Mouse (Mus musculus) kidney, embryonic 15.5 days (tissue): ENCODE results near the gene Cntnap1. TPM values are rescaled to one million over a fixed set of nuclear protein-coding genes. Genes with fewer than 3 reads are reported as not detected.

Experiments used
- ATAC-seq: fragments of 200-750 bp; cut with Nextera tagmentation; replicated peaks from 2 replicates; pipeline ENCODE4 v1.8.0; 2017; ENCODE audit warnings: moderate TSS enrichment; ENCODE audit not compliant: low FRiP score
- H3K27ac ChIP-seq: fragments of 300-500 bp; sonication (generic); 2 replicates; pipeline ENCODE4 v1.5.1; 2015; ENCODE audit warnings: mild to moderate bottlenecking, inconsistent platforms
- H3K27me3 ChIP-seq: fragments of 300-500 bp; sonication (generic); 2 replicates; pipeline ENCODE4 v1.6.1; 2015; ENCODE audit warnings: inconsistent platforms
- H3K36me3 ChIP-seq: fragments of 300-500 bp; sonication (generic); 2 replicates; pipeline ENCODE4 v1.6.1; 2015; ENCODE audit warnings: inconsistent platforms
- H3K4me1 ChIP-seq: fragments of 300-500 bp; sonication (generic); 2 replicates; pipeline ENCODE4 v1.6.1; 2015; ENCODE audit warnings: inconsistent platforms
- H3K4me2 ChIP-seq: fragments of 300-500 bp; sonication (generic); 2 replicates; pipeline ENCODE4 v1.6.1; 2015; ENCODE audit warnings: moderate library complexity, mild to moderate bottlenecking, inconsistent platforms
- H3K4me3 ChIP-seq: fragments of 300-500 bp; sonication (generic); replicated peaks from 2 replicates; pipeline ENCODE4 v1.5.1; 2015; ENCODE audit warnings: mild to moderate bottlenecking, inconsistent platforms
- H3K9ac ChIP-seq: fragments of 300-500 bp; sonication (generic); 2 replicates; pipeline ENCODE4 v1.6.1; 2015; ENCODE audit warnings: mild to moderate bottlenecking, inconsistent platforms
- H3K9me3 ChIP-seq: fragments of 300-500 bp; sonication (generic); replicated peaks from 2 replicates; pipeline ENCODE4 v1.6.1; 2016; ENCODE audit warnings: inconsistent platforms
- WGBS: fragments of 180-500 bp; shearing (Covaris S2); methylation state at CpG from one replicate; pipeline ENCODE4 v1.1.7; 2015; ENCODE audit warnings: mixed read lengths; 5-methylcytosine and 5-hydroxymethylcytosine counted together
- polyA plus RNA-seq: library from polyadenylated mRNA; unstranded; fragments of >200 nt; fragmentation: Nextera tagmentation; extraction: Ambion mirVana; gene quantifications from 2 replicates; pipeline ENCODE4 v1.2.1, GENCODE M21; 2015

The Cntnap1 gene
- polyA plus RNA-seq, 1 experiment from 2014 or later = 2.0 TPM

DNA sequence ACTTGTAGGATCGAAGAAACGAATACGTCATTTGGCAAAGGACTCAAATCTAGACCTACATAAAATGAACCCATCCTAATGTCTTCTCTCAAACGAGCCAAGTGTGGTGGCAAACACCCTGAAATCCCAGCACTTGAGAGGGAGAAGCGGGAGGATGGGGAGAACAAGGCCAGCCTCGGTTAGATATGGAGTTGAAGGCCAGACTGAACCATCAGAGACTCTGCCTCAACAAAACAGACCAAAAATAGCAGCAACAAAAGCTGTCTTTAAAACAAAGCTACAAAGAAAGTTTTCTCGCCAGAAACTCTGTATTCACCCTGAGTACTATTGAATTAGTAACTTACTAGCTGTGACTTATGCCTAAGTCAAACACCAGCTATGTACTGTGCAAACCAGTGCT lies 33.3 kb upstream of the Cntnap1 start:
- Histone ChIP-seq H3K4me1 (peaks cover 31% of the 10 kb centered on the region), H3K9ac (no peak overlapping the region), H3K27ac (peak overlapping the region; percentile 10; the same call in 1 of the 2 replicates), H3K4me2 (no peak overlapping the region), H3K27me3 (0 out of 2 replicates have a peak, but pooled peaks cover 2% of the 10 kb centered on the region), H3K4me3 (no peak overlapping the region), H3K9me3 (no peaks in the 10 kb centered on the region), H3K36me3 (no peaks in the 10 kb centered on the region)
- WGBS = 81% methylated on average over 7 of the region's 7 CpGs
- ATAC-seq = no peak

GRCm38 (mm10) chr11:101138536-101139181 lies 31.7 kb upstream of the Cntnap1 start:
- Histone ChIP-seq H3K27me3 (0 out of 2 replicates have a peak, but pooled peaks cover 2% of the 10 kb centered on the region), H3K4me1 (peaks cover 34% of the 10 kb centered on the region), H3K4me2 (peak overlapping the region; percentile 58), H3K27ac (peak overlapping the region; percentile 71), H3K9ac (0 out of 2 replicates have a peak overlapping the region, but pooled peaks have one; percentile 21), H3K9me3 (no peaks in the 10 kb centered on the region), H3K4me3 (peak overlapping the region; percentile 25), H3K36me3 (no peaks in the 10 kb centered on the region)
- ATAC-seq = peak; percentile 67
- WGBS = 12% methylated on average over 15 of the region's 15 CpGs

- Histone ChIP-seq H3K4me3 (peak overlapping the region; percentile 26), H3K4me2 (peak overlapping the region; percentile 59), H3K27me3 (0 out of 2 replicates have a peak, but pooled peaks cover 2% of the 10 kb centered on the region), H3K27ac (0 out of 2 replicates have a peak overlapping the region, but pooled peaks have one; percentile 37), H3K4me1 (peaks cover 35% of the 10 kb centered on the region), H3K9me3 (no peaks in the 10 kb centered on the region), H3K36me3 (no peaks in the 10 kb centered on the region), H3K9ac (0 out of 2 replicates have a peak overlapping the region, but pooled peaks have one; percentile 11)
- WGBS = 38% methylated on average over 27 of the region's 27 CpGs
- no peak for ATAC-seq
Measured at GRCm38 (mm10) chr11:101140164-101140819, 30.0 kb upstream of the Cntnap1 start.

DNA sequence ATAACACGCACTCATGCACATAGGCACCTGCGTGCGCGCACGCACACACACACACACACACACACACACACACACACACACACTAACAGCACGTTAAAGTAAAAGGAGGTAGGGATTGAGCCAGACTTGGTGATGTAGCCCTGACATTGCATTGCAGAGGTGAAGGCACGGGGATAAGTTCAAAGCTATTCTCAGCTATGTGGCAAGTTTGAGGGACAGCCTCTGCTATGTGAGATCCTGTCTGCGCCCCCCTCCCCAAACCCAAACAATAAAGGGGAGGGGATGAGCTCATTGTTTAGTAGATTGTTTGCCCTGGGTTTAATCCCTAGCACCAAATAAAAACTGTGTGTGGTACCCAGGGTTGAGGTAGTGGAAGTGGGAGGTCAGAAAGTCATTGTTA lies 29.2 kb upstream of the Cntnap1 start:
- no peaks in the 10 kb centered on the region for H3K36me3 ChIP-seq
- no peak overlapping the region for H3K9ac ChIP-seq
- H3K27me3 ChIP-seq = 0 out of 2 replicates have a peak, but pooled peaks cover 2% of the 10 kb centered on the region
- H3K4me1 ChIP-seq = peaks cover 35% of the 10 kb centered on the region
- H3K9me3 ChIP-seq = no peaks in the 10 kb centered on the region
- 85% methylated on average over 8 of the region's 8 CpGs for WGBS
- no peak overlapping the region for H3K4me3 ChIP-seq
- no peak overlapping the region for H3K4me2 ChIP-seq
- no peak for ATAC-seq
- H3K27ac ChIP-seq = no peak overlapping the region

DNA sequence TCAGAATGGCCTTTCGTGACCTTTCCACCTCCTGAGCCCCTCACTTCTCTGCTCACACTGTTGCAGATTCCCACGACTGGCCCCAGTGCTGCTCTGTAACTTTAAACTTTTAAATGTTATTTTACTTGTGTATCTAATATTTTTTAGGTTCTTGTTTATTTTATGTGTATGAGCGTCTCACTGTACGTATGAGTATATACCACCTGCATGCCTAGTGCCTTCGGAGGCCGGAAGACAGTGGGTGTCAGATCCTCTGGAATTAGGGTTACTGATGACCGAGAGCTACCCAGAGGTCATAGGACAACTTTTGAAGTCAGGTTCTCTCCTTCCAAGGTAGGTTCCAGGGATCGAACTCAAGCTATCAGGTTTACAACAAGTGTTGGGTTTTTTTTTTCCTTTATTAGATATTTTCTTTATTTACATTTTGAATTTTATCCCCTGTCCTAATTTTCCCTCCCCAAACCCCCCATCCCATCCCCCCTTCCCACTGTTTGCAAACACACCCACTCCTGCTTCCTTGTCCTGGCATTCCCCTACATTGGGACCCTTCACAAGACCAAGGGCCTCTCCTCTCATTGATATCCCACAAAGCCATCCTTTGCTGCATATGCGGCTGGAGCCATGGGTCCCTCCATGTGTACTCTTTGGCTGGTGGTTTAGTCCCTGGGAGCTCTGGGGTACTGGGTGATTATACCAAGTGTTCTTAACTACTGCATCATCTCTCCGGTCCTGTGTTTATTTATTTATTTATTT lies 27.9 kb upstream of the Cntnap1 start:
- no peak for ATAC-seq
- no peak overlapping the region for H3K4me2 ChIP-seq
- peaks cover 35% of the 10 kb centered on the region for H3K4me1 ChIP-seq
- no peaks in the 10 kb centered on the region for H3K36me3 ChIP-seq
- no peak overlapping the region for H3K4me3 ChIP-seq
- 0 out of 2 replicates have a peak, but pooled peaks cover 2% of the 10 kb centered on the region for H3K27me3 ChIP-seq
- no peak overlapping the region for H3K9ac ChIP-seq
- no peak overlapping the region for H3K27ac ChIP-seq
- H3K9me3 ChIP-seq = no peaks in the 10 kb centered on the region
- 85% methylated on average over 10 of the region's 10 CpGs for WGBS

GRCm38 (mm10) chr11:101143338-101144225 lies 26.7 kb upstream of the Cntnap1 start:
- 19% methylated on average over 18 of the region's 19 CpGs for WGBS
- Histone ChIP-seq H3K27me3 (0 out of 2 replicates have a peak, but pooled peaks cover 2% of the 10 kb centered on the region), H3K4me1 (peaks cover 39% of the 10 kb centered on the region), H3K9me3 (no peaks in the 10 kb centered on the region), H3K36me3 (no peaks in the 10 kb centered on the region), H3K27ac (peak overlapping the region; percentile 68), H3K4me3 (peak overlapping the region; percentile 37), H3K9ac (peak overlapping the region; percentile 16; the same call in 1 of the 2 replicates), H3K4me2 (peak overlapping the region; percentile 67)
- 0 out of 2 replicates have a peak, but pooled peaks have one; percentile 61 for ATAC-seq

- no peaks in the 10 kb centered on the region for H3K9me3 ChIP-seq
- 28% methylated on average over 10 of the region's 10 CpGs for WGBS
- H3K27me3 ChIP-seq = no peaks in the 10 kb centered on the region
- no peak overlapping the region for H3K9ac ChIP-seq
- peaks cover 28% of the 10 kb centered on the region for H3K4me1 ChIP-seq
- no peak overlapping the region for H3K27ac ChIP-seq
- H3K4me2 ChIP-seq = no peak overlapping the region
- H3K4me3 ChIP-seq = no peak overlapping the region
- no peaks in the 10 kb centered on the region for H3K36me3 ChIP-seq
- no peak for ATAC-seq
Measured at GRCm38 (mm10) chr11:101146377-101146776, 23.9 kb upstream of the Cntnap1 start.

GRCm38 (mm10) chr11:101148751-101149150 lies 21.6 kb upstream of the Cntnap1 start:
- no peaks in the 10 kb centered on the region for H3K36me3 ChIP-seq
- 0 out of 2 replicates have a peak, but pooled peaks have one; percentile 36 for ATAC-seq
- no peak overlapping the region for H3K4me3 ChIP-seq
- no peaks in the 10 kb centered on the region for H3K9me3 ChIP-seq
- WGBS = 49% methylated on average over 10 of the region's 10 CpGs
- no peaks in the 10 kb centered on the region for H3K27me3 ChIP-seq
- 0 out of 2 replicates have a peak overlapping the region, but pooled peaks have one; percentile 2 for H3K4me2 ChIP-seq
- H3K27ac ChIP-seq = peak overlapping the region; percentile 87
- H3K9ac ChIP-seq = no peak overlapping the region
- peaks cover 24% of the 10 kb centered on the region for H3K4me1 ChIP-seq

DNA sequence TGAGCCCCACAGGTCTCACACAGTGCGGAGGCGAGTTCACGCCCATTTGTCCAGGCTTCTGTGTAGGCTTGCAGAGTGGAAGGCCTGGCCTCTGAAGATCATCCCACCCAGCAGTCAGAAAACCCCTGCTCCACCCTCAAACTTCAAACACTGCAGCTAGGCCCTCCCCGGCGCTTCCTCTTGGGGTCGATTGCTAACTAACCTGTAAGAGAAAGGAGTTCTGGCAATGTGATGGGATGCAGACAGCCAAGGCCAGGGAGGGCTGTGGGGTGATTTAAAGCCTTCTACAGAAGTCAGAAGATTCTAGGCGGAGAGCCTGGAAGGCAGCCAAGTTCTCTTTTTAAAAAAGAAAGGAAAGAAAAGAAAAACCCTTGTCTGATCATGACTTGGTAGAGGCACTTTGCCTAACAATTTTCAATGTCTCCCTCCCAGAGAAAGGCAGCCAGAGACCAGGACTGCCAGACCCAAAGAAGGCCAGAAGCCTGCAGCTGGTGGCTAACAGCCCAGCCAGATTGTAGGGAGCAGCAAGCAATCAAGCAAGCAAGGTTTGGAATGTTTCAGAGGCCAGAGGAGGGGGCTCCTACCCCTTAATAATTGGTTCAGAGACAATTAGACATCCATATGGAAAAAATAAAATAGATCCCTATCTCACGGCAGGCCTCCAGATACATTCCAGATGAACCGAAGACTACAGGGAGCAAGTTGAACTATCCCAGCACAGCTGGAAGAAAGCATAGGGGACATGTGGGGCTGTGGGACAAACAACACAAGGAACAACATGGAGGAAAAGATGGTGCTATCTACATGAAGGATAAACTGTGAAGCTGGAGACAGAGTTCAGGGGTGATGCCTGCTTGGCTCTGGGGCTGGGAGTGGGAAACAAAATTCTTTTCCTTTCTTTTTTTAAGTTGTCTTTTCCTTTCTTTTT lies 20.9 kb upstream of the Cntnap1 start:
- 0 out of 2 replicates have a peak overlapping the region, but pooled peaks have one; percentile 2 for H3K4me2 ChIP-seq
- no peak overlapping the region for H3K9ac ChIP-seq

GRCm38 (mm10) chr11:101151063-101151462 lies 19.3 kb upstream of the Cntnap1 start:
- Histone ChIP-seq H3K27me3 (no peaks in the 10 kb centered on the region), H3K4me3 (no peak overlapping the region), H3K4me2 (no peak overlapping the region), H3K4me1 (peaks cover 30% of the 10 kb centered on the region), H3K36me3 (no peaks in the 10 kb centered on the region), H3K9ac (no peak overlapping the region), H3K9me3 (no peaks in the 10 kb centered on the region), H3K27ac (no peak overlapping the region)
- ATAC-seq = no peak
- WGBS = 54% methylated on average over 2 of the region's 2 CpGs

More for the DNA sequence above, 20.9 kb upstream of the Cntnap1 start:
- ATAC-seq = peak; percentile 83; the same call in 1 of the 2 replicates
- peaks cover 20% of the 10 kb centered on the region for H3K4me1 ChIP-seq
- H3K9me3 ChIP-seq = no peaks in the 10 kb centered on the region
- 25% methylated on average over 9 of the region's 9 CpGs for WGBS
- no peak overlapping the region for H3K4me3 ChIP-seq
- peak overlapping the region; percentile 87 for H3K27ac ChIP-seq
- H3K36me3 ChIP-seq = no peaks in the 10 kb centered on the region
- H3K27me3 ChIP-seq = no peaks in the 10 kb centered on the region
